Mouse (Mus musculus) heart, postnatal 4 days (tissue): Measurements from ENCODE around the gene Faiml. TPM values are rescaled to one million over a fixed set of nuclear protein-coding genes. Genes with fewer than 3 reads are reported as not detected.

ENCODE experiments used
- total RNA-seq, 2 experiments: library from RNA; stranded (reverse); gene quantifications; 2 replicates each; pipeline ENCODE4 v1.2.3; 2021

Faiml gene
- total RNA-seq, 2 experiments from 2014 or later, result not detected

Other genes starting within 250 kb of the Faiml start
- gene Gm1123, start 201.5 kb downstream of the Faiml start, total RNA-seq, result not detected
- 10 to 100 TPM; 11.0 to 11.6 TPM for gene Pik3cb, start 96.6 kb downstream of the Faiml start, total RNA-seq
- gene Cep70, start 6.1 kb upstream of the Faiml start, total RNA-seq, result 10 to 100 TPM; 12.7 to 13.9 TPM
- 1 to 10 TPM in 1 of 2 experiments, under 1 TPM in 1; 0.77 to 1.2 TPM for gene Esyt3, start 121.3 kb upstream of the Faiml start, total RNA-seq
- 10 to 100 TPM; 11.6 to 13.2 TPM for gene Mras, start 200.1 kb upstream of the Faiml start, total RNA-seq
- not detected for gene Nme9, start 214.2 kb upstream of the Faiml start, total RNA-seq